Mouse (Mus musculus): Measurements from ENCODE around the gene Mms22l. TPM values are rescaled to one million over a fixed set of nuclear protein-coding genes. Genes with fewer than 3 reads are reported as not detected.
"Not testable (repeated sequence)": the region's sequence is repeated elsewhere in the genome, so short reads cannot be mapped to it uniquely, and the experiment has no call there.

The Mms22l gene
- total RNA-seq (2015; ENCODE audit: low replicate concordance), result 60.5 and 68.7 TPM in 2 replicates
- total RNA-seq (2017; ENCODE audit: low replicate concordance), result 46.2 and 88.6 TPM in 2 replicates

DNA sequence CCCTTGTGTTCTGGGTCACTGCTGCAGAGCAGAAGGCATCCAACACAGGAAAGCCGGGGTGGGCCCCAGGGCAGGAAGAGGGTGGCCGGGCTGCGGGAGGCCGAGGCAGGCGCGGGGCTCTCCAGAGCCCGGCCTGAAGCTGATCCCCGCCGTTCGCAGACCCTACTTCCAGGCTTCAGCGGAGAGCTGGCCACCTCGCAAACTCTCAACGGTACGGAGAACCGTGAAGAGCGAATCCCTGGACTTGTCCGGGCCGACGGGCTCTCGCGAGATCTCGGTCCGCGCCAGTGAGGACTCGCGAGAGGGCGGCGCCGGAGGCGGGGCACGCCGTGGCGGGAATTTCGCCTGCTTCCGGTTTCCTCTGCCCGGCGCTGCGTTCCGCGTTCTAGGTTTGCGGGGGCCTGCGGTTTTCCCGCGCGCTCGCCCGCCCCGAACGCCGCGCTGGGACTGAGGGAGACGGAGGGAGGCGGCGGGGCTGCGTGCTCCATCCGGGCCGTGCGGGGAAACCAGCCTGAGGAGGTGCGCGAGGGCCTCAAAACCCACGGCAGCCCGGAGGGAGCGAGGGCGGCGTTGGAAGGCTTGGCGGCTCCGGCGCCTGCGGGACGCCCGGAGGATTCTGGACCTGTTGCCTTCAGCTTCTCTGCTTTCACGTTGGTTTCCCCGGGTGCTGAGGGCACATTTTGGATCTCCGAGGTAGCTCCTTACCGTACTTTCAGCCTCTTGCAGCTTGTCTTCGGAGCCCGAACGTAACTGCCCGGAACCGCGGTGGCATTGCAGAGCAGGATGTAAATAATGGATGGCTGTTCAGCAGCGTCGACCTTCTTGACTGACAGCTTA lies at the start of gene Mms22l:
TSS of gene Mms22l (plus strand) at position 336 of the 837 bp plus-strand sequence.
- peak; percentile 99 for ATAC-seq (replicated peaks; ENCODE audit: low FRiP score, poor library complexity, severe bottlenecking)

DNA sequence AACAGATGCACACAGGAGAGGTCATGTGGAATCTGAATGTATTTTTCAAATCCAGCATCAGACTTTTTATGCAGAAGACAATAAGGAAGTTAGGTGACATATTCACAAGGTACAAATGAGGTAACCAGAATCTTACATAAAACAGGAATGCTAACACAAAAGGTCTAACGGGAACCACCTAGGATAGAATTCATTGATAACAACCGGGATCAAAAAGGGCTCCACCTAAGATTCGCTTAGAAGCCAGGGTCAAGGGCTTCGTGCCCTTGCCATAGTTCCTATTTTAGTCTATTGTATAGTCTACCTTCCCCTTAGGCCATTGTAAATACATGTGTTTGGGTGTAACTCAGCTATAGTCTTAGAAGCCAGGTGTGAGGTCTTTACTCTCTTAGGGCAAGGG lies 12.2 kb upstream of the Mms22l start:
- not testable (repeated sequence) for ATAC-seq (replicated peaks; ENCODE audit: low FRiP score, poor library complexity, severe bottlenecking)

DNA sequence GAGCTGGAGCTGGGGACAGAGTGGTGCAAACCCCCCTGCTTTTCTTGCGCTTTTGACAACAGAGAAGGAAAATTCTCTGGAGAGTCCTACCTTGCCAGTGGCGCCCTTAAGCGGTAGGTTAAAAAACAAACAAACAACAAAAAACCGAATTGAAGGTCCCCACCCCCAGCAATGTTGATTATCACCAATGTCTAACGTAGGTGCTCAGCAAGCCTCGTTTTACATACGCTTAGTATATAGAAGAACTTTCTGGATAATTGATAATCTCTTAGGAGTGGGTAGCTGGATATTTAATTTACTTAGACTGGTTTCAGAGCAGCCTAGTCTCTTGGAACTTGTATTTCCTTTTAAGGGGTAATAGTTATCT lies 685 bp downstream of the Mms22l start:
- peak; percentile 65 for ATAC-seq (replicated peaks; ENCODE audit: low FRiP score, poor library complexity, severe bottlenecking)

GRCm38 (mm10) chr4:24509195-24509594 lies 12.9 kb downstream of the Mms22l start:
- ATAC-seq (replicated peaks; ENCODE audit: low FRiP score, poor library complexity, severe bottlenecking), result no peak

GRCm38 (mm10) chr4:24536989-24537388 lies 40.7 kb downstream of the Mms22l start:
- ATAC-seq (replicated peaks; ENCODE audit: low FRiP score, poor library complexity, severe bottlenecking), result no peak

GRCm38 (mm10) chr4:24543421-24543820 lies 47.2 kb downstream of the Mms22l start:
- ATAC-seq (replicated peaks; ENCODE audit: low FRiP score, poor library complexity, severe bottlenecking), result no peak

DNA sequence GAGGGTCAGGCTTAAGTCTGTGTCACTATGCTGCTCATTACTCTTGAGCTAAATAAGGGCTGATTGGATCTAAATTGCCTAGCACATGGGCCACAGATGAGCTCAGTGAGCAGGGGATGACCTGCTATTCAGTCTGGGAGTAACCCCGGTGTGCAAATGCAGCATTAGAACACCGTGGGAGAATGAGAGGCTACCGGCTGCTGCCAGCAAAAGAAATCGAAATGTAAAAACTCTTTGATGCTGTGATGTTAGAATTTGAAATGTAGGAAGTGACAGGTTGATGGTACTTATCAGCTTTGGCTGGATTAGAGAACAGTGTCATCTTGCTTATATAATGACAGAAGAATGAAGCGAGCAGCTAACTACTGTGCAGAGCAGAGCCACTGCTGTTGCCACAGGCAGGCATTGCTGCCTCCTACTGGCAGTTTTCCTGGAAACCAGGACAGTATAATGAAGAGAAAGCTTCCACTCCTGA lies 48.5 kb downstream of the Mms22l start:
- no peak for ATAC-seq (replicated peaks; ENCODE audit: low FRiP score, poor library complexity, severe bottlenecking)

GRCm38 (mm10) chr4:24556116-24556820 lies 60.0 kb downstream of the Mms22l start:
- no peak for ATAC-seq (replicated peaks; ENCODE audit: low FRiP score, poor library complexity, severe bottlenecking)

GRCm38 (mm10) chr4:24557149-24557548 lies 60.9 kb downstream of the Mms22l start:
- no peak for ATAC-seq (replicated peaks; ENCODE audit: low FRiP score, poor library complexity, severe bottlenecking)

- ATAC-seq (replicated peaks; ENCODE audit: low FRiP score, poor library complexity, severe bottlenecking), result no peak
Observed at GRCm38 (mm10) chr4:24568026-24568425, 71.8 kb downstream of the Mms22l start.

- ATAC-seq (replicated peaks; ENCODE audit: low FRiP score, poor library complexity, severe bottlenecking), result no peak
Observed at GRCm38 (mm10) chr4:24568989-24569556, 72.8 kb downstream of the Mms22l start.

- ATAC-seq (replicated peaks; ENCODE audit: low FRiP score, poor library complexity, severe bottlenecking), result peak; percentile 82
Observed at GRCm38 (mm10) chr4:24574276-24574675, 78.0 kb downstream of the Mms22l start.

- no peak for ATAC-seq (replicated peaks; ENCODE audit: low FRiP score, poor library complexity, severe bottlenecking)
Observed at GRCm38 (mm10) chr4:24577594-24577993, 81.3 kb downstream of the Mms22l start.

GRCm38 (mm10) chr4:24582295-24582694 lies 86.0 kb downstream of the Mms22l start:
- ATAC-seq (replicated peaks; ENCODE audit: low FRiP score, poor library complexity, severe bottlenecking), result no peak

- ATAC-seq (replicated peaks; ENCODE audit: low FRiP score, poor library complexity, severe bottlenecking), result no peak
Observed at GRCm38 (mm10) chr4:24583997-24584396, 87.7 kb downstream of the Mms22l start.

DNA sequence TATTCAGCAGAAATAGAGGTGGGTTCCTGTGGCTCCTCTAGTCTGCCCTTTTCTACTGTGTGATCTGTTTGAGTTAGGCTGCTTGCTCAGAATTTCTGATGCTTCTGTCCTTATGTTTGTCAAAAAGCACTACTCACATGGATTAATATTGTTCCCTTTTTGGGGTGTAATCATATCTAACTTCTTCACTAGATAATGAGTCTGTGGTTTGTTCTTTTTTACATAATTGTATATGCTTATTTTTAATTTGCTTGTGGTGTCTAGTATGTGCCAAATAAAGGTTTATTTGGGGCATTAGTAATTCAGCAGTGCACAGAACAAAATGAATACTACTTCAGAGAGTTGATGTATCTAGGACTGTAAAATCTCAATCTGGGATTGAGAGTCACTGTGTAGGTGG lies 98.6 kb downstream of the Mms22l start:
- no peak for ATAC-seq (replicated peaks; ENCODE audit: low FRiP score, poor library complexity, severe bottlenecking)

DNA sequence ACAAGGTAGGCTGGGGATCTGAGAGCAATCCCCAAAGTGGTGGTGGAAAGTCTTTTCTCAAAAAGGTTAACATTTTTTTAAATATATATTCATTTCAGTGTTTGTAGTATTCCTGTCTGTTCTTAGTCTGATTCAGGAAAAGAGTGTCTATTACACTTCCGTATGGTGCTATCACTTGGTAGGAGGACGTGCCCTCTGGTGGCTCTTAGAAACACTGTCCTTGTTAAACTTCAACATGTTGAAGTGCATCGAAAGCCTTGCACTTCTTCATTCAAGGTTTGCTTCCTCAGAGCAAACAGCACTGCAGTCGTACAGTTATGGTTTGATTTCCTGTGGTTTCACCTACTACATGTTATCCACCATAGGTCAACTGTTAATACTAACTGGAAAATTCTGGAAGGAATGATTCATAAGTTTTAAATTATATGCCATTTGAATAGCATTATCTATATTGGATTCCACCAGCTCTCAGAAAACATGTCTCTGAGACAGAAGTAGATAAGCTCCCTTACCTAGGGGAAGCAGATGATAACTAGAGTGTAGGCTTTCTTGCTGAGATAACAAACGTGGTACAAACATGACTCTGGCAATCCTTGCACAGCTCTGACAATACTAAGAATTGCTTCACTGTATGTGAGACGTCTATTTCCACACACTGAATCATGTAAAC lies 100.8 kb downstream of the Mms22l start:
- no peak for ATAC-seq (replicated peaks; ENCODE audit: low FRiP score, poor library complexity, severe bottlenecking)

DNA sequence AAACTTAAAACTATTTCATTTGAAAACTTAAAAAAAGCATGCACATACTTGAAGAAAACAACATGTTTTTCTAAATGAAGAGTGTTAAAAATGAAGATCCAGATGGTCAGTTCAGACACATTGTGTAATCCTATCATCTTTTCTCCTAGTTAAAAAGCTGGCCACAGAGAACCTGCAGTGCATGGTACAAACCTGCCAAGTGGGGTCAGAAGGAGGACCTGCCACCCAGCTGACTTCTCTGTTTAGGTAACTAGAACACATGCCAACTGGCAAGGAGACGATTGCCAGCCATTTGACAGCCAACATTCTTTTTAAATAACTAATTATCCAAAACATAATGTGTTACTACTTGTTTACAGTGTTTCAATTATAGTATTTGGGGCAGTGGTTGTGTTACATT lies 102.4 kb downstream of the Mms22l start:
- ATAC-seq (replicated peaks; ENCODE audit: low FRiP score, poor library complexity, severe bottlenecking), result no peak

GRCm38 (mm10) chr4:24601711-24602110 lies 105.5 kb downstream of the Mms22l start:
- ATAC-seq (replicated peaks; ENCODE audit: low FRiP score, poor library complexity, severe bottlenecking), result no peak

DNA sequence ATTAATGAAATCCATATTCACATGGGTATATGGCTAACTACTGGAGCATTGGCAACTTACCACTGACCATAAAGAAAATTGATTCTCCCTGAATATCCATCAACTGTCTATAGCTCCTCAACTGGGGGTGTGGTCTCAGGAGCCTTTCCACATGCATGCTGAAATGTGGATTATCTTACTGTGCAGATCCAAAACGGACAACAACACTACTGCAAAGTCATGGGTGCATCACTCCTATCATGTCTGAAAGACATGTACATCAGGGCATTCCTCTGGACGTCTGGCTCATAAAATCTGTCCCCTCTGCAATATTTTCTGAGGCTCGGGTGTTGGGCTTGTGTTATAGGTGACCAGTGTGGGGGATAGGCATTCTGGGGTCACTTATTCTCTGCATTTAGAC lies 112.8 kb downstream of the Mms22l start:
- peak; percentile 48 for ATAC-seq (replicated peaks; ENCODE audit: low FRiP score, poor library complexity, severe bottlenecking)

All from erythroid progenitor cell, adult 5-6 weeks (primary cell).